In the genomic region with DNA sequence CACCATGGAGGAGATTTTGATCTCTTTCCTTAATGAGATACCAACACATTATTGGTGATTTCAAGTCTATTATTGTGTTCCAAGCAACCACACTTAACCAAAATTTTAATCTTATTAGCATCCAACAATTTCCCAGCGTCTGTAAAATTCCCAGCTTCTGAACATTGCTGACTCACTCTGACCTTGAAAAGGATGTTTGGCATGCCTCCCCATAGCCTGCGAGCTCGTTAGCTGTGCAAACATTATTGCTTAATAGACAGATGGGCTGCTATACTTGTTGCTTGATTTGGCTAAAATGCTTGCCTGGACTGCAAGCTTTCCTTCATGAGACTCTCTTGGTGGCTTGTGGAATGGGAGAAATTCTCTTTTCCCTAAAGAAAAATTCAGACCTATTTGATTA, we compare ENCODE assay signal across 13 mouse cellular contexts. TPM values are rescaled to one million over a fixed set of nuclear protein-coding genes. Genes with fewer than 3 reads are reported as not detected.
A peak's percentile ranks its signal among the peaks of the same experiment; 100 is the strongest.
DNase-seq lines count a peak whose midpoint lies in the region; ATAC-seq and TF ChIP-seq lines count a peak whose summit lies in the region.
"Had no signal": no experiment of that assay in that cellular context is flagged by ENCODE, and none has a peak within 500 bp of the region (broad histone marks: within the 10 kb centered on the region; RNA-seq: fewer than 3 reads in every experiment).

No protein-coding gene starts in this region.

- H3K4me1 ChIP-seq in heart, adult 2 months (ENCODE audit: control insufficient read depth, insufficient read depth, low read length) = no peaks in the 10 kb centered on the region
- no peaks in the 10 kb centered on the region for H3K4me1 ChIP-seq in heart, embryonic 12.5 days (replicated peaks)
- no peaks in the 10 kb centered on the region for H3K4me1 ChIP-seq in liver, postnatal 0 days (ENCODE audit: insufficient read depth)
- H3K4me1 ChIP-seq in hindbrain, embryonic 11.5 days (replicated peaks; ENCODE audit: control insufficient read depth, insufficient read depth, low read length) = no peaks in the 10 kb centered on the region
- no peaks in the 10 kb centered on the region for H3K4me1 ChIP-seq in forebrain, embryonic 13.5 days
- H3K4me1 ChIP-seq: heart, embryonic 13.5 days; midbrain, embryonic 12.5 days had no signal

- no peak overlapping the region for H3K4me3 ChIP-seq in heart, adult 2 months
- no peak overlapping the region for H3K4me3 ChIP-seq in heart, embryonic 12.5 days
- no peak overlapping the region for H3K4me3 ChIP-seq in liver, postnatal 0 days (ENCODE audit: low read depth, low read length)
- no peak overlapping the region for H3K4me3 ChIP-seq in hindbrain, embryonic 11.5 days (ENCODE audit: low read depth, low read length)
- H3K4me3 ChIP-seq in forebrain, embryonic 13.5 days = no peak overlapping the region
- H3K4me3 ChIP-seq: heart, embryonic 13.5 days; layer of hippocampus, adult 2 months; midbrain, embryonic 12.5 days had no signal

- TF ChIP-seq EP300 in heart, adult 2 months (IDR thresholded peaks at IDR 0.05; ENCODE audit: insufficient read depth, low read depth, low read length) = no peak
- no peak for TF ChIP-seq EP300 in liver, postnatal 0 days (IDR thresholded peaks at IDR 0.05; ENCODE audit: low read depth)

- H3K36me3 ChIP-seq in heart, adult 2 months (ENCODE audit: control insufficient read depth, insufficient read depth, low read length) = no peaks in the 10 kb centered on the region
- H3K36me3 ChIP-seq in heart, embryonic 12.5 days = no peaks in the 10 kb centered on the region
- H3K36me3 ChIP-seq in liver, postnatal 0 days (replicated peaks; ENCODE audit: insufficient read depth, low read length) = no peaks in the 10 kb centered on the region
- H3K36me3 ChIP-seq in hindbrain, embryonic 11.5 days (ENCODE audit: control insufficient read depth, insufficient read depth, low read length) = no peaks in the 10 kb centered on the region
- no peaks in the 10 kb centered on the region for H3K36me3 ChIP-seq in forebrain, embryonic 13.5 days (ENCODE audit: poor library complexity, severe bottlenecking)
- H3K36me3 ChIP-seq: heart, embryonic 13.5 days; midbrain, embryonic 12.5 days had no signal

- no peak overlapping the region for H3K27ac ChIP-seq in heart, adult 2 months
- no peak overlapping the region for H3K27ac ChIP-seq in heart, embryonic 12.5 days (ENCODE audit: poor library complexity, severe bottlenecking)
- H3K27ac ChIP-seq in liver, postnatal 0 days (ENCODE audit: low read depth) = peak overlapping the region; percentile 36; the same call in 1 of the 2 replicates
- H3K27ac ChIP-seq in hindbrain, embryonic 11.5 days (ENCODE audit: low read depth, low read length) = no peak overlapping the region
- H3K27ac ChIP-seq in forebrain, embryonic 13.5 days = no peak overlapping the region
- H3K27ac ChIP-seq: heart, embryonic 13.5 days; layer of hippocampus, adult 2 months; midbrain, embryonic 12.5 days had no signal

- H3K4me2 ChIP-seq in heart, embryonic 12.5 days = no peak overlapping the region
- H3K4me2 ChIP-seq in liver, postnatal 0 days (ENCODE audit: low read depth, low read length) = no peak overlapping the region
- no peak overlapping the region for H3K4me2 ChIP-seq in hindbrain, embryonic 11.5 days (replicated peaks; ENCODE audit: low read depth, low read length)
- no peak overlapping the region for H3K4me2 ChIP-seq in forebrain, embryonic 13.5 days
- H3K4me2 ChIP-seq: heart, embryonic 13.5 days; midbrain, embryonic 12.5 days had no signal

- 35% methylated on average over 3 of the region's 3 CpGs for WGBS in heart, adult 2 months
- WGBS in heart, embryonic 12.5 days = 74% methylated on average over 3 of the region's 3 CpGs
- WGBS in liver, postnatal 0 days (ENCODE audit: insufficient replicate concordance) = 44% methylated on average over 3 of the region's 3 CpGs
- 81% methylated on average over 3 of the region's 3 CpGs for WGBS in hindbrain, embryonic 11.5 days
- 36% methylated on average over 3 of the region's 3 CpGs for WGBS in forebrain, embryonic 13.5 days

- no peak for ATAC-seq in heart, embryonic 12.5 days (ENCODE audit: insufficient number of reproducible peaks, low FRiP score)
- peak; percentile 85 for ATAC-seq in liver, postnatal 0 days
- no peak for ATAC-seq in hindbrain, embryonic 11.5 days (ENCODE audit: low FRiP score)
- ATAC-seq in forebrain, embryonic 13.5 days = no peak

- no peaks in the 10 kb centered on the region for H3K79me2 ChIP-seq in heart, adult 2 months (replicated peaks; ENCODE audit: control insufficient read depth, insufficient read depth, low read length)

- H3K9ac ChIP-seq in heart, adult 2 months (ENCODE audit: low read depth, low read length) = no peak overlapping the region
- no peak overlapping the region for H3K9ac ChIP-seq in heart, embryonic 12.5 days
- H3K9ac ChIP-seq in liver, postnatal 0 days (replicated peaks) = no peak overlapping the region
- no peak overlapping the region for H3K9ac ChIP-seq in hindbrain, embryonic 11.5 days (ENCODE audit: low read depth, low read length)
- H3K9ac ChIP-seq in forebrain, embryonic 13.5 days = no peak overlapping the region
- H3K9ac ChIP-seq: heart, embryonic 13.5 days; midbrain, embryonic 12.5 days had no signal

- TF ChIP-seq POLR2A in heart, adult 2 months (IDR thresholded peaks at IDR 0.05; ENCODE audit: insufficient read depth, low read depth, low read length) = no peak
- TF ChIP-seq POLR2A in brain, embryonic 14.5 days (IDR thresholded peaks at IDR 0.05; ENCODE audit: borderline replicate concordance, extremely low read depth, insufficient read depth, insufficient read length, poor library complexity, severe bottlenecking) = no peak

- no peak for TF ChIP-seq CTCF in heart, adult 2 months (IDR thresholded peaks at IDR 0.05)
- TF ChIP-seq CTCF in brain, embryonic 14.5 days (IDR thresholded peaks at IDR 0.05; ENCODE audit: borderline replicate concordance, extremely low read depth, insufficient read depth, insufficient read length) = no peak
- TF ChIP-seq CTCF in liver, postnatal 0 days (IDR thresholded peaks at IDR 0.05; ENCODE audit: low read depth) = no peak

- DNase-seq in heart, adult 2 months = peak; percentile 23 to 34
- DNase-seq in 3T3-L1 (ENCODE audit: low read depth, low spot score) = peak; percentile 59
- peak; percentile 19 for DNase-seq in brain, embryonic 14.5 days (ENCODE audit: low read depth)
- DNase-seq in liver, postnatal 0 days = peak; percentile 43
- no peak for DNase-seq in hindbrain, embryonic 11.5 days (ENCODE audit: low spot score)
- DNase-seq in frontal cortex, postnatal 14 days (ENCODE audit: low spot score in 2 of 2) = no peak
- DNase-seq: right cerebral cortex, postnatal 25 days had no signal

- intact Hi-C loops in heart, adult 2 months (cut with DNase I) = no loop called here

- no peaks in the 10 kb centered on the region for H3K9me3 ChIP-seq in heart, embryonic 12.5 days (replicated peaks)
- no peaks in the 10 kb centered on the region for H3K9me3 ChIP-seq in liver, postnatal 0 days (ENCODE audit: low read length)
- no peaks in the 10 kb centered on the region for H3K9me3 ChIP-seq in hindbrain, embryonic 11.5 days (ENCODE audit: control insufficient read depth, low read length)
- H3K9me3 ChIP-seq in forebrain, embryonic 13.5 days (replicated peaks) = no peaks in the 10 kb centered on the region
- H3K9me3 ChIP-seq: heart, embryonic 13.5 days; midbrain, embryonic 12.5 days had no signal

- no peaks in the 10 kb centered on the region for H3K27me3 ChIP-seq in heart, adult 2 months (ENCODE audit: control insufficient read depth, insufficient read depth, low read length)
- no peaks in the 10 kb centered on the region for H3K27me3 ChIP-seq in heart, embryonic 12.5 days (replicated peaks)
- no peaks in the 10 kb centered on the region for H3K27me3 ChIP-seq in liver, postnatal 0 days (ENCODE audit: insufficient read depth, low read length)
- H3K27me3 ChIP-seq in hindbrain, embryonic 11.5 days (ENCODE audit: control insufficient read depth, insufficient read depth, low read length) = no peaks in the 10 kb centered on the region
- H3K27me3 ChIP-seq in forebrain, embryonic 13.5 days = no peaks in the 10 kb centered on the region
- H3K27me3 ChIP-seq: CH12.LX; heart, embryonic 13.5 days; midbrain, embryonic 12.5 days had no signal

RNA-seq across cellular contexts. Expression of gene Akr1c14, which starts 16.3 kb away (rescaled TPM):
- total RNA-seq in heart, adult 2 months (2021) = 1 to 10 TPM; 5.6 to 6.6 TPM
- polyA plus RNA-seq in heart, adult 2 months (2012; rRNA removed) = 2.2 and 6.0 TPM in 2 replicates
- 1.9 and 2.4 TPM in 2 replicates for polyA plus RNA-seq in heart, embryonic 12.5 days (2016; fragmentation: Nextera tagmentation; extraction: Ambion mirVana)
- 0.26 and 0.38 TPM in 2 replicates for polyA plus RNA-seq in brain, embryonic 14.5 days (2012; rRNA removed)
- polyA plus RNA-seq in liver, postnatal 0 days (2015; fragmentation: Nextera tagmentation; extraction: Ambion mirVana) = 35.1 and 41.2 TPM in 2 replicates
- 0.06 and 0.22 TPM in 2 replicates for polyA plus RNA-seq in hindbrain, embryonic 11.5 days (2014; fragmentation: Nextera tagmentation; extraction: Ambion mirVana)
- 0.37 and 0.39 TPM in 2 replicates for polyA plus RNA-seq in forebrain, embryonic 13.5 days (2015; fragmentation: Nextera tagmentation; extraction: Ambion mirVana)
- total RNA-seq: CH12.LX had no signal

Comparison
In these comparisons a context has a peak if more than half of its experiments do, and no peak if none do; other contexts are left out.
1. DNase-seq: peak in heart, adult 2 months (2 of 2), 3T3-L1 (single experiment), brain, embryonic 14.5 days (single experiment) and liver, postnatal 0 days (single experiment); none in hindbrain, embryonic 11.5 days (single experiment) and frontal cortex, postnatal 14 days (0 of 2).